In genomic region chr11:62631138-62631537, GRCm38 (mm10) we compare ENCODE assay signal across 16 mouse cellular contexts. TPM values are rescaled to one million over a fixed set of nuclear protein-coding genes. Genes with fewer than 3 reads are reported as not detected.
DNase-seq lines count a peak whose midpoint lies in the region; ATAC-seq lines count a peak whose summit lies in the region.
"Had no signal": no experiment of that assay in that cellular context is flagged by ENCODE, and none has a peak within 500 bp of the region (broad histone marks: within the 10 kb centered on the region; RNA-seq: fewer than 3 reads in every experiment).

No protein-coding gene starts in this region.

- H3K27ac ChIP-seq in forebrain, embryonic 10.5 days, result peak overlapping the region; percentile 91
- H3K27ac ChIP-seq in forebrain, embryonic 16.5 days (ENCODE audit: low read length), result no peak overlapping the region; the same call in 1 of the 2 replicates
- H3K27ac ChIP-seq in kidney, embryonic 15.5 days, result peak overlapping the region; percentile 87
- 0 out of 2 replicates have a peak overlapping the region, but pooled peaks have one; percentile 14 for H3K27ac ChIP-seq in limb, embryonic 11.5 days (replicated peaks; ENCODE audit: low read depth, low read length)
- H3K27ac ChIP-seq in neural tube, embryonic 14.5 days (ENCODE audit: low read depth, low read length), result peak overlapping the region; percentile 78; the same call in 1 of the 2 replicates
- H3K27ac ChIP-seq: lung, embryonic 15.5 days had no signal

- peaks cover 7% of the 10 kb centered on the region for H3K36me3 ChIP-seq in forebrain, embryonic 10.5 days (replicated peaks)
- H3K36me3 ChIP-seq in forebrain, embryonic 16.5 days (ENCODE audit: control insufficient read depth, insufficient read depth), result no peaks in the 10 kb centered on the region
- peaks cover 3% of the 10 kb centered on the region for H3K36me3 ChIP-seq in kidney, embryonic 15.5 days
- H3K36me3 ChIP-seq in limb, embryonic 11.5 days (ENCODE audit: control insufficient read depth, insufficient read depth, low read length), result no peaks in the 10 kb centered on the region
- H3K36me3 ChIP-seq in neural tube, embryonic 14.5 days (ENCODE audit: control insufficient read depth, insufficient read depth, low read length), result no peaks in the 10 kb centered on the region
- H3K36me3 ChIP-seq: heart, embryonic 15.5 days; lung, embryonic 15.5 days had no signal

- H3K4me2 ChIP-seq in forebrain, embryonic 16.5 days (ENCODE audit: low read length), result no peak overlapping the region
- H3K4me2 ChIP-seq in kidney, embryonic 15.5 days, result no peak overlapping the region
- H3K4me2 ChIP-seq in limb, embryonic 11.5 days (ENCODE audit: low read depth, severe bottlenecking), result no peak overlapping the region
- no peak overlapping the region for H3K4me2 ChIP-seq in neural tube, embryonic 14.5 days (ENCODE audit: low read depth, low read length)

- no peak overlapping the region for H3K9ac ChIP-seq in forebrain, embryonic 16.5 days (replicated peaks; ENCODE audit: low read depth, low read length)
- no peak overlapping the region for H3K9ac ChIP-seq in kidney, embryonic 15.5 days
- H3K9ac ChIP-seq in limb, embryonic 11.5 days (ENCODE audit: low read length), result 0 out of 2 replicates have a peak overlapping the region, but pooled peaks have one; percentile 12
- H3K9ac ChIP-seq in neural tube, embryonic 14.5 days (replicated peaks; ENCODE audit: low read depth, low read length), result no peak overlapping the region
- H3K9ac ChIP-seq: lung, embryonic 15.5 days had no signal

- H3K9me3 ChIP-seq in forebrain, embryonic 10.5 days, result no peaks in the 10 kb centered on the region
- no peaks in the 10 kb centered on the region for H3K9me3 ChIP-seq in forebrain, embryonic 16.5 days (ENCODE audit: control insufficient read depth, low read length)
- no peaks in the 10 kb centered on the region for H3K9me3 ChIP-seq in kidney, embryonic 15.5 days (replicated peaks)
- H3K9me3 ChIP-seq in limb, embryonic 11.5 days (ENCODE audit: control insufficient read depth, low read length), result no peaks in the 10 kb centered on the region
- no peaks in the 10 kb centered on the region for H3K9me3 ChIP-seq in neural tube, embryonic 14.5 days (ENCODE audit: control insufficient read depth, low read length)
- H3K9me3 ChIP-seq: heart, embryonic 15.5 days; lung, embryonic 15.5 days had no signal

- ATAC-seq in forebrain, embryonic 16.5 days, result no peak
- no peak for ATAC-seq in kidney, embryonic 15.5 days (replicated peaks; ENCODE audit: low FRiP score)
- no peak for ATAC-seq in limb, embryonic 11.5 days (ENCODE audit: insufficient number of reproducible peaks, low FRiP score, low TSS enrichment, low read depth)
- no peak for ATAC-seq in neural tube, embryonic 14.5 days (ENCODE audit: low read depth)

- H3K4me1 ChIP-seq in forebrain, embryonic 10.5 days, result peaks cover 58% of the 10 kb centered on the region
- H3K4me1 ChIP-seq in forebrain, embryonic 16.5 days (replicated peaks; ENCODE audit: control insufficient read depth, insufficient read depth, low read length), result peaks cover 29% of the 10 kb centered on the region
- H3K4me1 ChIP-seq in kidney, embryonic 15.5 days, result peaks cover 54% of the 10 kb centered on the region
- peaks cover 38% of the 10 kb centered on the region for H3K4me1 ChIP-seq in limb, embryonic 11.5 days (ENCODE audit: control insufficient read depth, insufficient read depth, low read length)
- peaks cover 16% of the 10 kb centered on the region for H3K4me1 ChIP-seq in neural tube, embryonic 14.5 days (ENCODE audit: control insufficient read depth, insufficient read depth, low read length)

- intact Hi-C loops in gastrocnemius, postnatal 14 days (cut with DNase I; ENCODE audit: low total_unique reads), result no loop called here

- peak overlapping the region; percentile 48; the same call in 1 of the 2 replicates for H3K4me3 ChIP-seq in forebrain, embryonic 10.5 days
- no peak overlapping the region for H3K4me3 ChIP-seq in forebrain, embryonic 16.5 days (replicated peaks; ENCODE audit: low read length)
- H3K4me3 ChIP-seq in kidney, embryonic 15.5 days (replicated peaks), result no peak overlapping the region
- H3K4me3 ChIP-seq in limb, embryonic 11.5 days (ENCODE audit: low read depth, low read length), result no peak overlapping the region
- no peak overlapping the region for H3K4me3 ChIP-seq in neural tube, embryonic 14.5 days (ENCODE audit: low read depth, low read length)
- H3K4me3 ChIP-seq: gastrocnemius, adult 2 months; lung, embryonic 15.5 days had no signal

- no peak for DNase-seq in forebrain, embryonic 10.5 days (ENCODE audit: extremely low spot score, low spot score)
- DNase-seq in kidney, postnatal 36 days, result no peak
- DNase-seq in limb, embryonic 11.5 days (ENCODE audit: low spot score), result no peak
- DNase-seq in gastrocnemius, postnatal 14 days, result no peak
- DNase-seq in natural killer cell, adult 2 months (ENCODE audit: low spot score in 2 of 2), result no peak
- DNase-seq: adrenal gland, postnatal 36 days; cerebellum, adult 11-12 months; gastrocnemius, adult 2 months; kidney, adult 11 months; layer of hippocampus, adult 9-11 months; liver had no signal

- 22% methylated on average over 4 of the region's 4 CpGs for WGBS in forebrain, embryonic 10.5 days
- WGBS in forebrain, embryonic 16.5 days, result 28% methylated on average over 4 of the region's 4 CpGs
- WGBS in kidney, embryonic 15.5 days, result 41% methylated on average over 4 of the region's 4 CpGs
- 39% methylated on average over 4 of the region's 4 CpGs for WGBS in limb, embryonic 11.5 days
- 29% methylated on average over 4 of the region's 4 CpGs for WGBS in neural tube, embryonic 14.5 days

- H3K27me3 ChIP-seq in forebrain, embryonic 10.5 days (ENCODE audit: poor library complexity, severe bottlenecking), result no peaks in the 10 kb centered on the region
- H3K27me3 ChIP-seq in forebrain, embryonic 16.5 days (replicated peaks; ENCODE audit: control insufficient read depth, insufficient read depth, low read length), result no peaks in the 10 kb centered on the region
- no peaks in the 10 kb centered on the region for H3K27me3 ChIP-seq in kidney, embryonic 15.5 days
- H3K27me3 ChIP-seq in limb, embryonic 11.5 days (ENCODE audit: control insufficient read depth, insufficient read depth, low read length), result no peaks in the 10 kb centered on the region
- no peaks in the 10 kb centered on the region for H3K27me3 ChIP-seq in neural tube, embryonic 14.5 days (ENCODE audit: control insufficient read depth, insufficient read depth, low read length)
- H3K27me3 ChIP-seq: heart, embryonic 15.5 days; lung, embryonic 15.5 days had no signal

RNA-seq across cellular contexts. Expression of gene Lrrc75a, which starts 17.2 kb away (rescaled TPM):
- 9.1 and 10.0 TPM in 2 replicates for polyA plus RNA-seq in forebrain, embryonic 10.5 days (2016; fragmentation: Nextera tagmentation; extraction: Ambion mirVana)
- polyA plus RNA-seq in forebrain, embryonic 16.5 days (2015; fragmentation: Nextera tagmentation; extraction: Ambion mirVana), result 9.7 and 10.6 TPM in 2 replicates
- 14.3 and 15.7 TPM in 2 replicates for polyA plus RNA-seq in kidney, embryonic 15.5 days (2015; fragmentation: Nextera tagmentation; extraction: Ambion mirVana)
- polyA plus RNA-seq in limb, embryonic 11.5 days (2014; fragmentation: Nextera tagmentation; extraction: Ambion mirVana), result 20.6 TPM in 2 replicates
- polyA plus RNA-seq in neural tube, embryonic 14.5 days (2014; fragmentation: Nextera tagmentation; extraction: Ambion mirVana), result 10.1 and 10.5 TPM in 2 replicates
- 1 to 10 TPM; 7.2 to 8.8 TPM for total RNA-seq in gastrocnemius, postnatal 14 days (2021)

RNA-seq across cellular contexts. Expression of gene Mmgt2, which starts 17.3 kb away (rescaled TPM):
- 38.6 and 39.0 TPM in 2 replicates for polyA plus RNA-seq in forebrain, embryonic 10.5 days (2016; fragmentation: Nextera tagmentation; extraction: Ambion mirVana)
- polyA plus RNA-seq in forebrain, embryonic 16.5 days (2015; fragmentation: Nextera tagmentation; extraction: Ambion mirVana), result 28.5 and 29.2 TPM in 2 replicates
- 67.3 and 70.4 TPM in 2 replicates for polyA plus RNA-seq in kidney, embryonic 15.5 days (2015; fragmentation: Nextera tagmentation; extraction: Ambion mirVana)
- 54.1 and 60.7 TPM in 2 replicates for polyA plus RNA-seq in limb, embryonic 11.5 days (2014; fragmentation: Nextera tagmentation; extraction: Ambion mirVana)
- 25.9 and 27.4 TPM in 2 replicates for polyA plus RNA-seq in neural tube, embryonic 14.5 days (2014; fragmentation: Nextera tagmentation; extraction: Ambion mirVana)
- 1 to 10 TPM; 5.5 to 7.8 TPM for total RNA-seq in gastrocnemius, postnatal 14 days (2021)

RNA-seq across cellular contexts. Expression of gene Trpv2, which starts 56.9 kb away (rescaled TPM):
- 2.1 and 2.5 TPM in 2 replicates for polyA plus RNA-seq in forebrain, embryonic 10.5 days (2016; fragmentation: Nextera tagmentation; extraction: Ambion mirVana)
- 19.1 and 27.2 TPM in 2 replicates for polyA plus RNA-seq in forebrain, embryonic 16.5 days (2015; fragmentation: Nextera tagmentation; extraction: Ambion mirVana)
- polyA plus RNA-seq in kidney, embryonic 15.5 days (2015; fragmentation: Nextera tagmentation; extraction: Ambion mirVana), result 3.5 and 6.4 TPM in 2 replicates
- 0.69 and 1.4 TPM in 2 replicates for polyA plus RNA-seq in limb, embryonic 11.5 days (2014; fragmentation: Nextera tagmentation; extraction: Ambion mirVana)
- 25.1 and 25.8 TPM in 2 replicates for polyA plus RNA-seq in neural tube, embryonic 14.5 days (2014; fragmentation: Nextera tagmentation; extraction: Ambion mirVana)
- 1 to 10 TPM; 1.7 to 2.4 TPM for total RNA-seq in gastrocnemius, postnatal 14 days (2021)
